Mouse (Mus musculus): ENCODE data around the gene Mpzl1. TPM values are rescaled to one million over a fixed set of nuclear protein-coding genes. Genes with fewer than 3 reads are reported as not detected.

The Mpzl1 gene
- polyA plus RNA-seq, 1 experiment from 2014 or later, result 156 TPM

- Histone ChIP-seq H3K4me2 (no peak overlapping the region), H3K36me3 (no peaks in the 10 kb centered on the region), H3K4me3 (no peak overlapping the region), H3K9ac (no peak overlapping the region), H3K27ac (replicated peaks) (no peak overlapping the region; the same call in 1 of the 2 replicates), H3K27me3 (no peaks in the 10 kb centered on the region), H3K9me3 (no peaks in the 10 kb centered on the region), H3K4me1 (replicated peaks) (no peaks in the 10 kb centered on the region)
- ATAC-seq (ENCODE audit: low FRiP score, low read depth), result no peak
- WGBS, result 89% methylated on average over 14 of the region's 14 CpGs
These were observed 19.0 kb upstream of the Mpzl1 start for GRCm38 (mm10) chr1:165653126-165653885.

GRCm38 (mm10) chr1:165652507-165652906 is 18.2 kb upstream of the Mpzl1 start:
- H3K4me3 ChIP-seq, result no peak overlapping the region
- no peak overlapping the region for H3K27ac ChIP-seq (replicated peaks)
- no peaks in the 10 kb centered on the region for H3K4me1 ChIP-seq (replicated peaks)
- 82% methylated on average over 2 of the region's 2 CpGs for WGBS
- no peak for ATAC-seq (ENCODE audit: low FRiP score, low read depth)
- no peaks in the 10 kb centered on the region for H3K36me3 ChIP-seq
- no peak overlapping the region for H3K9ac ChIP-seq
- no peak overlapping the region for H3K4me2 ChIP-seq
- no peaks in the 10 kb centered on the region for H3K27me3 ChIP-seq
- H3K9me3 ChIP-seq, result no peaks in the 10 kb centered on the region

- ATAC-seq (ENCODE audit: low FRiP score, low read depth), result no peak
- 75% methylated on average over 5 of the region's 5 CpGs for WGBS
- Histone ChIP-seq H3K27me3 (no peaks in the 10 kb centered on the region), H3K4me1 (replicated peaks) (no peaks in the 10 kb centered on the region), H3K4me2 (no peak overlapping the region), H3K9ac (no peak overlapping the region), H3K4me3 (no peak overlapping the region), H3K36me3 (no peaks in the 10 kb centered on the region), H3K9me3 (no peaks in the 10 kb centered on the region), H3K27ac (replicated peaks) (no peak overlapping the region)
These were observed 16.8 kb upstream of the Mpzl1 start for GRCm38 (mm10) chr1:165651158-165651557.

DNA sequence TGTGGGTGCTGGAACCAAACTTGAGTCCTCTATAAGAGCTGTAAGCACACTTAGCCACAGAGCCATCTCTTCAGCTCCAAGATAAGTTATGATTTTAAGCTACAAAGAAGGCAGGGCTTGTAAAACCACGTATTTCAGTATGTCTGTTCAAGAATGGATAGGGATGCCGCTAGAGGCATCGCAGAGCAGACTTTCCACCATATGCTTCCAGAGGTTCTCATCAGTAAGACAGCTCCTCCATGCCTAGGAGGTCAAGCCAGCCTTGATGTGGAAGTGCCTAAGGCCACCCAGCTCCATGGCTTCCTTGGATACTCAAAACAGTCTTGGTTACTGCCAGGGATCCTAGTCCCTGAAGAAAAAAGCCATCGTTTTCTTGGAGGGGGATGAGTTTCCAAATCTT is 10.8 kb upstream of the Mpzl1 start:
- WGBS, result 78% methylated on average over 4 of the region's 4 CpGs
- Histone ChIP-seq H3K36me3 (no peaks in the 10 kb centered on the region), H3K4me3 (no peak overlapping the region), H3K27ac (replicated peaks) (no peak overlapping the region), H3K9me3 (no peaks in the 10 kb centered on the region), H3K4me1 (replicated peaks) (peaks cover 8% of the 10 kb centered on the region; the same call in 1 of the 2 replicates), H3K4me2 (no peak overlapping the region), H3K9ac (no peak overlapping the region), H3K27me3 (no peaks in the 10 kb centered on the region)
- ATAC-seq (ENCODE audit: low FRiP score, low read depth), result no peak

- WGBS, result 76% methylated on average over 5 of the region's 5 CpGs
- H3K4me2 ChIP-seq, result no peak overlapping the region
These were observed 9.4 kb upstream of the Mpzl1 start for GRCm38 (mm10) chr1:165643735-165644134.

GRCm38 (mm10) chr1:165642780-165643311 is 8.5 kb upstream of the Mpzl1 start:
- peak; percentile 79 for ATAC-seq (ENCODE audit: low FRiP score, low read depth)
- WGBS, result under 1% methylated on average over 16 of the region's 16 CpGs

More at GRCm38 (mm10) chr1:165643735-165644134, 9.4 kb upstream of the Mpzl1 start:
- Histone ChIP-seq H3K9me3 (no peaks in the 10 kb centered on the region), H3K4me1 (replicated peaks) (peaks cover 8% of the 10 kb centered on the region; the same call in 1 of the 2 replicates), H3K27me3 (no peaks in the 10 kb centered on the region), H3K36me3 (no peaks in the 10 kb centered on the region), H3K27ac (replicated peaks) (no peak overlapping the region), H3K9ac (no peak overlapping the region), H3K4me3 (no peak overlapping the region)
- no peak for ATAC-seq (ENCODE audit: low FRiP score, low read depth)

DNA sequence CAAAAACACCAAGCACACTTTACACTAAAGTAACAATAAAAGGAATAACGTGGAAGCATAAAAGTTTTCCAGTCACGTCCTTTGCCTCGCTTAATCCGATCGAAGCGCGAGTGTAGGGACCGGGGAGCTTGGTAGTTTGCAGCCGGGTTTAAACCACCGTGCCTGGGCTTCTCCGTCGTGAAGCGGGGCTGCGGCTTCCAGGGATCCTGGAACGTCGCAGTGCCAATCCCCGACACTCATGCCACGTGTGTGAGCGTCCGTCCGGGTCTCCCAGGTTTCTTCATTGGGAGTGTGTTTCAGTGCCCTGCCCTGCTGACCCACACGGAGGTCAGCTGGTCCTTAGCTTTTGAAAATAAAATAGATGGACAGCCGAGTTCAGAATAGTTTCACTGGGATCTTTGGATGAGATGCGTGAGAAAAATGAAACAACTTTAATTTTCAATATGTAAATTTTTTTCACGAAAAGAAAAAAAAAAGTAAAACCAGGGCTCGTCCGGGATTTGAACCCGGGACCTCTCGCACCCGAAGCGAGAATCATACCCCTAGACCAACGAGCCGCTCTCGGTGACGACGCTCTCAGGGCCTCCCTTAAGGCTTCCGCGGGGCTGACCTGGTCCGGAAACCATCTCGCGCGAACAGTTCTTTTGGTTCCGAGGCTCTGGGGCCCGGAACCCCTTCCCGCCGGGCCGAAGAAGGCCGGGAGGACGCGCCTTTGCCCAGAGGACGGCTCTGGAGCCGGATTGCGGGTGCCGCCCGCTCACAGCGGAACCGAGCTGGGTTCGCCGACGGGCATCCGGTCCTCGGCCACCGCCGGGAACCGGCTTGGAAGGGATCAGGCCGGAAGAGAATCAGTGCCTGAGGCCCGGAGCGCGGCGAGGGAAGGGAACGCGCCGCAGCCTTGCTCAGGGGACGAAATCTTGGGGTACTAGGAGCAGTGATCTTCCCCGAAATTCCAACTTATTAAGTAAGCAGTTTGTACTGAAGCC is 7.7 kb upstream of the Mpzl1 start:
- Histone ChIP-seq H3K4me2 (peak overlapping the region; percentile 57), H3K4me1 (replicated peaks) (peaks cover 8% of the 10 kb centered on the region; the same call in 1 of the 2 replicates), H3K9me3 (no peaks in the 10 kb centered on the region), H3K36me3 (no peaks in the 10 kb centered on the region), H3K9ac (peak overlapping the region; percentile 98), H3K4me3 (peak overlapping the region; percentile 93), H3K27ac (replicated peaks) (peak overlapping the region; percentile 97), H3K27me3 (no peaks in the 10 kb centered on the region)
- under 1% methylated on average over 75 of the region's 75 CpGs for WGBS
- peak; percentile 84 for ATAC-seq (ENCODE audit: low FRiP score, low read depth)

More at GRCm38 (mm10) chr1:165642780-165643311, 8.5 kb upstream of the Mpzl1 start:
- Histone ChIP-seq H3K36me3 (no peaks in the 10 kb centered on the region), H3K4me3 (peak overlapping the region; percentile 93), H3K4me1 (replicated peaks) (peaks cover 8% of the 10 kb centered on the region; the same call in 1 of the 2 replicates), H3K4me2 (peak overlapping the region; percentile 57), H3K27me3 (no peaks in the 10 kb centered on the region), H3K9ac (peak overlapping the region; percentile 98), H3K9me3 (no peaks in the 10 kb centered on the region), H3K27ac (replicated peaks) (peak overlapping the region; percentile 97)

GRCm38 (mm10) chr1:165641271-165641771 is 7.0 kb upstream of the Mpzl1 start:
- Histone ChIP-seq H3K9ac (peak overlapping the region; percentile 38; the same call in 1 of the 2 replicates), H3K27ac (replicated peaks) (peak overlapping the region; percentile 67), H3K36me3 (no peaks in the 10 kb centered on the region), H3K4me2 (peak overlapping the region; percentile 57), H3K4me3 (peak overlapping the region; percentile 93), H3K9me3 (no peaks in the 10 kb centered on the region), H3K4me1 (replicated peaks) (peaks cover 8% of the 10 kb centered on the region; the same call in 1 of the 2 replicates), H3K27me3 (no peaks in the 10 kb centered on the region)
- 4% methylated on average over 16 of the region's 16 CpGs for WGBS
- ATAC-seq (ENCODE audit: low FRiP score, low read depth), result peak; percentile 58

DNA sequence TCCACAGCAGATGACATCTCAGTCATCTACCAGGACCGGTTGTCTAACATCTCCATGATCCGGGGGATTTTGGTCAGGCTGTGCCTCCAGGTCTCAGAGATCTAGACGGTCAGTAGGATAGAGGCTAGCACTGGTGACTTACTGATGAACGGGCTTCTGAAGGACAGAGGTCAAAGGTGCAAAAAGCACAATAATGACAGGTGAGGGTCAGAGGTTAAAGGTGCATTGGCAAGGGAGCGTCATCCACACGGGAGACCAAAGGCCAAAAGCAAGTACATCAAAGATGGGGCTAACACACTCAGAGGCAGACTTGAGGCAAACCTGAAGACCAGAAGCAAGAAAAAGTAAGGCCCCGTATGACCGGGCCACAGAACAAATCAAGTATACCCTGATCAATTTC is 2.0 kb upstream of the Mpzl1 start:
- Histone ChIP-seq H3K4me3 (no peak overlapping the region), H3K36me3 (no peaks in the 10 kb centered on the region), H3K9ac (no peak overlapping the region), H3K4me2 (no peak overlapping the region), H3K27me3 (no peaks in the 10 kb centered on the region), H3K9me3 (no peaks in the 10 kb centered on the region), H3K27ac (replicated peaks) (no peak overlapping the region), H3K4me1 (replicated peaks) (peaks cover 31% of the 10 kb centered on the region)
- ATAC-seq (ENCODE audit: low FRiP score, low read depth), result no peak
- WGBS, result 83% methylated on average over 8 of the region's 8 CpGs

GRCm38 (mm10) chr1:165635055-165635897 is 938 bp upstream of the Mpzl1 start:
- no peak for ATAC-seq (ENCODE audit: low FRiP score, low read depth)
- Histone ChIP-seq H3K9me3 (no peaks in the 10 kb centered on the region), H3K9ac (peak overlapping the region; percentile 51; the same call in 1 of the 2 replicates), H3K36me3 (no peaks in the 10 kb centered on the region), H3K27me3 (no peaks in the 10 kb centered on the region), H3K27ac (replicated peaks) (peak overlapping the region; percentile 98), H3K4me2 (peak overlapping the region; percentile 80), H3K4me3 (peak overlapping the region; percentile 92), H3K4me1 (replicated peaks) (peaks cover 35% of the 10 kb centered on the region)
- 26% methylated on average over 17 of the region's 17 CpGs for WGBS

DNA sequence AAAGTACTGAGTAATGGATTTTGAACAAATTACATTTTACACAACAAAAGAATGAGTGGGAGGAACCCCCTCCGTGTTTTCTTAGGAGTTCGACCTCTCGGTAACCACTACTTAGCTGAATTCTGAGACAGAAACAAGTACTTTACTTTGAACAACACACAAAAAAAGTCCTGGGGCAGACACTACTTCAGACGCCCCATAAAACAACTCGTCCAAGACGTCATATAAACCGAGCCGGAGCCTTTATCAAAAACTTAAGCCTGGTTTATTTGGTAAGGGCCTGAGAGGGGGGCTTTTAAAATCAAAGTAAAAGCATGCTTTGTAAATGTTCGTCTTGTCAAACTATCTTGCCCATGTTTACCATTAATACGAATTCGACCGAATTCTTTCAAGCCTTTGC is 993 bp downstream of the Mpzl1 start:
- WGBS, result 2% methylated on average over 12 of the region's 12 CpGs
- peaks cover 47% of the 10 kb centered on the region for H3K4me1 ChIP-seq (replicated peaks)
- H3K27ac ChIP-seq (replicated peaks), result peak overlapping the region; percentile 98
- no peak for ATAC-seq (ENCODE audit: low FRiP score, low read depth)
- H3K27me3 ChIP-seq, result no peaks in the 10 kb centered on the region
- no peaks in the 10 kb centered on the region for H3K36me3 ChIP-seq
- peak overlapping the region; percentile 92 for H3K4me3 ChIP-seq
- peak overlapping the region; percentile 85 for H3K9ac ChIP-seq
- H3K9me3 ChIP-seq, result no peaks in the 10 kb centered on the region
- peak overlapping the region; percentile 80 for H3K4me2 ChIP-seq
